Mouse (Mus musculus): Measurements from ENCODE around the gene Mup13.
"Not testable (repeated sequence)": the region's sequence is repeated elsewhere in the genome, so short reads cannot be mapped to it uniquely, and the experiment has no call there.

Mup13 gene

DNA sequence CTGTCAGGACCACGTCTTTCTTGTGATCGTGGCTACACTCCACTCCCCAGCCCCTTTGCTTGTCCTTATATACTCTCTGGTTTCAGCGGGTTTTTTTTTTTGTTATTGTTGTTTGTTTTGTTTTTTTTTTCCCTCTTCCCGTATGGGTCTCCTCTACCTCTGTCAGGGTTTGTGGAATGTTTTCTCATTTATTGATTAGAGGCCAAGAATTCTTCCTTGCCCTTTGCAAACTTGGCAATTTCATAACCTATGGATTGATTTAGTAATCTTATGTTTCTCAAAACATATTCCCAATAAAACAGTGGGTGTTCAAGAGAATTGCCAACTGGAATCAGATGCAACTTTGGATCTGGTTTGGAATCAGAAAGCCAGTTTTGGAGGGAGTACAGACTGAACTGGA lies at the start of gene Mup13:
Mup13 (minus strand) TSS at position 101 of the 400 bp plus-strand sequence.
- DNase-seq (ENCODE audit: low spot score), result not testable (repeated sequence)

Measured in testis, postnatal 10 days (tissue).